Mouse (Mus musculus) 3134 (cell line): ENCODE measurements around the gene Neil3.
"Not testable (repeated sequence)": the region's sequence is repeated elsewhere in the genome, so short reads cannot be mapped to it uniquely, and the experiment has no call there.

Experiments used
- DNase-seq: peaks from one replicate; pipeline ENCODE4 v3.0.0-alpha.2; 2011; ENCODE audit warnings: low spot score; ENCODE audit not compliant: insufficient read length; ENCODE audit errors: extremely low read depth

Neil3 gene

DNA sequence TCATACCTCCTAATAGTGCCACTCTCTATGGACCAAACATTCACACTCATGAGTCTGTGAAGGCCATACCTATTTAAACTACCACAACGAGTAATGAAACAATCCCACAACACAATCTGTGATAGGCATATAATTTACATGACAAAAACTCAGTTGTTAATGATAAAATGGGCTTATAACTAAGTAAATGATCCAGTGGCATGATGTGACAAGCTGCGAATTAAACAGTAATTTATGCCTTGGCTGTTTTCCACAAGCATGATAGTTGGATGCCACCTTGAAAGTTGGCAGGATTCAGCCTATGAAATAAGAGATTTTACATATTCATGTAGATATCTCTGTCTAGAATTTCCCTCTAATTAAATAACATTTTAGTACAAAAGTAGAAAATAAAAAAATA, 99.3 kb downstream of the Neil3 start:
- no peak for DNase-seq

DNA sequence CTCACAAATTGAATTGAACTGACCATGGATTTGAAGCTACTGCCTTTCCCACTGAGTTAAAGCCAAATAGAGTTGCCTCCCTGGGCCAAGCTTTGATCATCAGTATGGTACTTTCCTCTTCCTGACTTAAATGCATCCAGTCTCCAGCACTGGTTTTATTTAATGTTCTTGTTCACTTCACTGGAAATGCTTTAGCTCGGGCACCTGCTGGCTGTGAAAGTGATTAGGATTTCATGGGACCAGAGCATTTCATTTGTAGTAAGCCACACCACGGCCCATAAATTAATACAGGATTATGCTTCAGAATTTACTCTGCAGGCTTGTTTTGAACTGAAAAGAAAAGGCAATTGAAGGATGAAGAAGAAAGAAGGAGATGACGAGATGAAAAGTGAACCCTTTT, 100.8 kb downstream of the Neil3 start:
- DNase-seq: not testable (repeated sequence)
